Mouse (Mus musculus) forebrain, embryonic 14.5 days (tissue): ENCODE measurements around the gene Mansc4. TPM values are rescaled to one million over a fixed set of nuclear protein-coding genes. Genes with fewer than 3 reads are reported as not detected.

ENCODE experiments used
- ATAC-seq: fragments of 200-750 bp; cut with Nextera tagmentation; 2 replicates; pipeline ENCODE4 v1.8.0; 2017; ENCODE audit warnings: mild to moderate bottlenecking, moderate library complexity
- DNase-seq: peaks from one replicate; pipeline ENCODE4 v3.0.0-alpha.2; 2015; ENCODE audit warnings: low spot score
- H3K27ac ChIP-seq: fragments of 300-500 bp; sonication (generic); 2 replicates; pipeline ENCODE4 v1.5.1; 2014; ENCODE audit warnings: low read depth, mild to moderate bottlenecking, control low read depth, low read length, moderate library complexity
- H3K27me3 ChIP-seq: fragments of 300-500 bp; sonication (generic); replicated peaks from 2 replicates; pipeline ENCODE4 v1.6.1; 2014; ENCODE audit warnings: low read length, control low read depth, mixed read lengths; ENCODE audit not compliant: control insufficient read depth, insufficient read depth
- H3K36me3 ChIP-seq: fragments of 300-500 bp; sonication (generic); 2 replicates; pipeline ENCODE4 v1.6.1; 2014; ENCODE audit warnings: low read length, control low read depth; ENCODE audit not compliant: control insufficient read depth, insufficient read depth
- H3K4me1 ChIP-seq: fragments of 300-500 bp; sonication (generic); 2 replicates; pipeline ENCODE4 v1.6.1; 2014; ENCODE audit warnings: antibody characterized with exemption, low read length, control low read depth; ENCODE audit not compliant: control insufficient read depth, insufficient read depth
- H3K4me2 ChIP-seq: fragments of 300-500 bp; sonication (generic); 2 replicates; pipeline ENCODE4 v1.6.1; 2014; ENCODE audit warnings: mild to moderate bottlenecking, control low read depth, low read length
- H3K4me3 ChIP-seq: fragments of 300-500 bp; sonication (generic); 2 replicates; pipeline ENCODE4 v1.5.1; 2014; ENCODE audit warnings: low read depth, low read length, control low read depth
- H3K9ac ChIP-seq: fragments of 300-500 bp; sonication (generic); 2 replicates; pipeline ENCODE4 v1.6.1; 2014; ENCODE audit warnings: mild to moderate bottlenecking, low read length, control low read depth, moderate library complexity
- H3K9me3 ChIP-seq: fragments of 300-500 bp; sonication (generic); replicated peaks from 2 replicates; pipeline ENCODE4 v1.6.1; 2016; ENCODE audit warnings: low read length, control low read depth, mixed read lengths; ENCODE audit not compliant: control insufficient read depth
- WGBS: fragments of 180-500 bp; shearing (Covaris S2); extraction: QIAGEN DNeasy Blood & Tissue Kit; methylation state at CpG from one replicate; pipeline ENCODE4 v1.1.7; 2014; 5-methylcytosine and 5-hydroxymethylcytosine counted together
- polyA plus RNA-seq: library from polyadenylated mRNA; unstranded; fragments of >200 nt; fragmentation: Nextera tagmentation; extraction: Ambion mirVana; gene quantifications from 2 replicates; pipeline ENCODE4 v1.2.1, GENCODE M21; 2014

Gene Mansc4
- polyA plus RNA-seq, result 0.56 and 0.91 TPM in 2 replicates

DNA sequence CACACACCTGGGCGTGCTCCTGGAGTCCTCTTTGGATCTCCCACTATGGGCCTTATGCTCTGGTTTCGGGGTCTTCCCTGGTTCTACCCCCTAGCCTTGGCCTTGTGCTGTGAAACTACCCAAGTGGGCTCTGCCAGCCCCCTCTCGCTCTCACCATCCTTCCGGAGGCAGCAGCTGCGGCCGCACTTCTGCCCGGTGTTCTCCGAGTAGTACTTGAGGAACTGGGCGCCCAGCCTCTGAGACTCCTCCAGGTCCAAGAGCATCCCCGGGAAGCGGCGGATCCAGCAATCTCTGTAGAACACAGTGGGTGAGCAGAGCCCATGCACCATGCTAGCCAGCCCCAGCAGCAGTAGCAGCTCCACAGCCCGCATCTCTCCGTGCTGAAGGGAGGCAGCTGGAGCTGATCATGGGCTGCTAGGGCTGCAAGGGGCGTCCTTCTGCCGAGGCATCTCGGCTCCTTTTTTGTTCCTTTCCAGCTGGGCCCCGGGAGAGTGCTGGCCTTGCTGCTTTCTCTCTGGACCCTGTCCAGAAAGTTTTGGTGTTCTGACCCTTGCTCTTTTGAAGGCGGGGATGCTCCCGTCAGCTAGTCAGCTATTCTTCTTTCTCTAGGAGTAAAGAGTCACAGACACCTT lies at the start of gene Mansc4:
Gene Mansc4 (minus strand): TSS at position 439 of the 632 bp plus-strand sequence.
- ATAC-seq (peak; percentile 28; the same call in 1 of the 2 replicates), DNase-seq (peak; percentile 48)
- Histone ChIP-seq H3K27me3 (no peaks in the 10 kb centered on the region), H3K4me1 (peaks cover 10% of the 10 kb centered on the region), H3K4me2 (peak within 1 kb of the TSS; percentile 55), H3K9me3 (no peaks in the 10 kb centered on the region), H3K27ac (no peak within 1 kb of the TSS), H3K36me3 (no peaks in the 10 kb centered on the region), H3K4me3 (peak within 1 kb of the TSS; percentile 12), H3K9ac (peak within 1 kb of the TSS; percentile 59)
- WGBS, result 4% methylated on average over 20 of the region's 20 CpGs

GRCm38 (mm10) chr6:147127239-147127638 lies 40.4 kb upstream of the Mansc4 start:
- H3K36me3 ChIP-seq, result no peaks in the 10 kb centered on the region

DNA sequence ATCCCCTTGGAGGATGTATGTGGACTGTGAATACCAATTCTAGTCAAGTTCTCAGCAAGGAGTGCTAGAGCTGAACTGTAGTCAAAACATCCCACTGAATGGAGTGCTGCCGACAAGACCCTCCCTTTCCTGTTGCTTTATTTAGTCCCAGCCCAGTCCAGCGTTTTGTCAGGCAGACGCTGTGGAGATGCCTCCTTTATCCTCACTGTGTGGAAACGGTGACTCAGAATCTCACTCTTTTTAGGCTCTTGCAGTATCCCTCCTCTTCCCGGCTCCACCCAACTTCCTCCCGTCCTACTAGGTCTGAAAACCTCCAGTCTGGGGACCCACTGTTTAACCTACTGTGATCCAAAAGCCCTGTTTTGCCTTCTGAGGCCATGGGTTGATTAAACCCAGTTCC lies 34.5 kb upstream of the Mansc4 start:
- ATAC-seq (no peak), DNase-seq (no peak)
- H3K4me3 ChIP-seq, result no peak overlapping the region
- no peaks in the 10 kb centered on the region for H3K4me1 ChIP-seq
- H3K4me2 ChIP-seq, result no peak overlapping the region
- H3K27ac ChIP-seq, result no peak overlapping the region
- H3K9ac ChIP-seq, result no peak overlapping the region
- 57% methylated on average over 6 of the region's 6 CpGs for WGBS
- no peaks in the 10 kb centered on the region for H3K27me3 ChIP-seq
- H3K9me3 ChIP-seq, result no peaks in the 10 kb centered on the region
- no peaks in the 10 kb centered on the region for H3K36me3 ChIP-seq

More at GRCm38 (mm10) chr6:147127239-147127638, 40.4 kb upstream of the Mansc4 start:
- Histone ChIP-seq H3K27me3 (no peaks in the 10 kb centered on the region), H3K4me3 (no peak overlapping the region), H3K27ac (no peak overlapping the region), H3K4me1 (no peaks in the 10 kb centered on the region), H3K9ac (no peak overlapping the region), H3K4me2 (no peak overlapping the region), H3K9me3 (no peaks in the 10 kb centered on the region)
- 82% methylated on average over 10 of the region's 10 CpGs for WGBS
- ATAC-seq (no peak), DNase-seq (peak; percentile 7)

- H3K9ac ChIP-seq, result no peak overlapping the region
- DNase-seq (no peak), ATAC-seq (no peak)
- H3K27ac ChIP-seq, result no peak overlapping the region
- no peaks in the 10 kb centered on the region for H3K4me1 ChIP-seq
- H3K4me3 ChIP-seq, result no peak overlapping the region
- H3K36me3 ChIP-seq, result no peaks in the 10 kb centered on the region
- H3K4me2 ChIP-seq, result no peak overlapping the region
- WGBS, result 89% methylated on average over 3 of the region's 3 CpGs
- H3K9me3 ChIP-seq, result no peaks in the 10 kb centered on the region
- H3K27me3 ChIP-seq, result no peaks in the 10 kb centered on the region
Measured at GRCm38 (mm10) chr6:147118190-147118589, 31.4 kb upstream of the Mansc4 start.

DNA sequence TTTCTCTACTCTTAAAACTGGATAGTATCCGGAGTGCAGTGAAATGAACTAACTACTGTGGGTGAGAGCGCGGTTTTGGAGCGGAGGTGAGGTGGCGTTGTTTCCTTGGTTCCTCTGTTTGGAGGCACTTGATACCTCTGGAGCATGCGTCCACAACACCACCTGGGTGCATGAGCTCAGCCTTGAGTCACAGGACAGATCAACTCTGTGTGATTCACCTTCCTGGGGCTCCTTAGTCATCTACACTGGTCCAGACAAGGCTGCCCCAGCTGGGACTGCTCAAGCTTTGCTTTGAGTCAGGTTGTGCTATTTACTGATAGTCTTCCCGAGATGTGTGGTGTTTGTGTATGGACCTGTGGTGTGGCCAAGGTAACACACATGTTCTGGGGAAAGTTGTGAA lies 30.9 kb upstream of the Mansc4 start:
- Histone ChIP-seq H3K4me1 (no peaks in the 10 kb centered on the region), H3K9ac (no peak overlapping the region), H3K4me2 (no peak overlapping the region), H3K4me3 (no peak overlapping the region), H3K9me3 (no peaks in the 10 kb centered on the region), H3K27ac (no peak overlapping the region), H3K36me3 (no peaks in the 10 kb centered on the region), H3K27me3 (no peaks in the 10 kb centered on the region)
- DNase-seq, result no peak
- ATAC-seq, result no peak
- 97% methylated on average over 7 of the region's 7 CpGs for WGBS

GRCm38 (mm10) chr6:147116579-147116978 lies 29.7 kb upstream of the Mansc4 start:
- Histone ChIP-seq H3K36me3 (no peaks in the 10 kb centered on the region), H3K9ac (no peak overlapping the region), H3K4me3 (no peak overlapping the region), H3K27me3 (no peaks in the 10 kb centered on the region), H3K4me2 (no peak overlapping the region), H3K9me3 (no peaks in the 10 kb centered on the region), H3K4me1 (no peaks in the 10 kb centered on the region), H3K27ac (no peak overlapping the region)
- ATAC-seq, result peak; percentile 83
- WGBS, result 8% methylated on average over 10 of the region's 10 CpGs
- DNase-seq, result peak; percentile 87

DNA sequence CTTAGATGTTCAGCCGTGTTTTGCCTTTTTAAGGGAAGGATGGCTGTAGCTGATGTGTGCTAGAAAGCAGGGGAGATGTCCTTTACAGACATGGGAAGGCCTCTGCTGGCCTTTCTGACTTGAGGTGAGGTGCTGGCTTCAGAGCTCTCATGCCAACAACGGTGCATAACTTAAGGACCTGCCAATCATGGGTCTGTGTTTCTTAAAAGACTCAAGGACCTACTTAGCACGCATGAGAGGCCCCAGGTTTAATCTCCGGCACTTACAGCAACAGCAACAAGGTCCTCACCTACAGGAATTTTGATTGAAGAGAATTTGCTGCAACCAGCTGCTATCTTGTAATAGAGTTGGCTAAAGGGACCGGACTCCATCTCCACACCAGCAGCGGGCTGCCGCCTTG lies 22.5 kb upstream of the Mansc4 start:
- H3K9ac ChIP-seq, result no peak overlapping the region
- ATAC-seq (no peak), DNase-seq (no peak)
- no peaks in the 10 kb centered on the region for H3K9me3 ChIP-seq
- no peaks in the 10 kb centered on the region for H3K4me1 ChIP-seq
- H3K27me3 ChIP-seq, result no peaks in the 10 kb centered on the region
- H3K4me2 ChIP-seq, result no peak overlapping the region
- peaks cover 28% of the 10 kb centered on the region for H3K36me3 ChIP-seq
- H3K4me3 ChIP-seq, result no peak overlapping the region
- 80% methylated on average over 7 of the region's 7 CpGs for WGBS
- no peak overlapping the region for H3K27ac ChIP-seq

- no peak overlapping the region for H3K4me3 ChIP-seq
- H3K36me3 ChIP-seq, result peaks cover 37% of the 10 kb centered on the region
- WGBS, result 96% methylated on average over 6 of the region's 6 CpGs
Measured at GRCm38 (mm10) chr6:147106716-147107115, 19.9 kb upstream of the Mansc4 start.

GRCm38 (mm10) chr6:147105529-147105928 lies 18.7 kb upstream of the Mansc4 start:
- Histone ChIP-seq H3K27me3 (no peaks in the 10 kb centered on the region), H3K4me3 (no peak overlapping the region), H3K4me2 (no peak overlapping the region), H3K9me3 (no peaks in the 10 kb centered on the region), H3K9ac (no peak overlapping the region), H3K4me1 (no peaks in the 10 kb centered on the region), H3K36me3 (peaks cover 39% of the 10 kb centered on the region), H3K27ac (no peak overlapping the region)
- DNase-seq (no peak), ATAC-seq (0 out of 2 replicates have a peak, but pooled peaks have one; percentile 18)
- 100% methylated on average over 1 of the region's 1 CpGs for WGBS

More at GRCm38 (mm10) chr6:147106716-147107115, 19.9 kb upstream of the Mansc4 start:
- H3K27me3 ChIP-seq, result no peaks in the 10 kb centered on the region
- no peak overlapping the region for H3K27ac ChIP-seq
- no peaks in the 10 kb centered on the region for H3K9me3 ChIP-seq
- H3K4me1 ChIP-seq, result no peaks in the 10 kb centered on the region
- no peak for ATAC-seq
- no peak overlapping the region for H3K4me2 ChIP-seq
- DNase-seq, result no peak
- no peak overlapping the region for H3K9ac ChIP-seq
